Mouse (Mus musculus) spleen, postnatal 10 days (tissue): ENCODE data around the gene Prepl.

Source experiments
- DNase-seq, 2 experiments: peaks; one replicate each; pipeline ENCODE4 v3.0.0; 2021 to 2022; ENCODE audit warnings: low spot score in 2 of 2

The Prepl gene

GRCm38 (mm10) chr17:85090120-85091099 lies at the start of gene Prepl, which contains the start of gene Camkmt:
TSS of gene Prepl (minus strand) at chr17:85090241.
TSS of gene Camkmt (plus strand) at chr17:85090552.
- peak; percentile 91 to 95 for DNase-seq

GRCm38 (mm10) chr17:85138393-85138792 lies 48.4 kb upstream of the Prepl start:
- DNase-seq = no peak

- peak; percentile 22 to 69 for DNase-seq
Observed at GRCm38 (mm10) chr17:85116643-85117042, 26.6 kb upstream of the Prepl start.

- no peak for DNase-seq
Observed at GRCm38 (mm10) chr17:85113441-85113840, 23.4 kb upstream of the Prepl start.

GRCm38 (mm10) chr17:85110640-85111039 lies 20.6 kb upstream of the Prepl start:
- no peak for DNase-seq

- DNase-seq = no peak
Observed at GRCm38 (mm10) chr17:85103310-85103709, 13.3 kb upstream of the Prepl start.

- DNase-seq = no peak
Observed at GRCm38 (mm10) chr17:85101751-85102150, 11.7 kb upstream of the Prepl start.

- DNase-seq = no peak
Observed at GRCm38 (mm10) chr17:85100232-85100631, 10.2 kb upstream of the Prepl start.

GRCm38 (mm10) chr17:85098677-85099323 lies 8.8 kb upstream of the Prepl start:
- peak in 1 of 2 experiments; percentile 42 for DNase-seq

GRCm38 (mm10) chr17:85096396-85096795 lies 6.4 kb upstream of the Prepl start:
- DNase-seq = no peak

GRCm38 (mm10) chr17:85091762-85092161 lies 1.7 kb upstream of the Prepl start:
- DNase-seq = no peak

- DNase-seq = no peak
Observed at GRCm38 (mm10) chr17:85089621-85090020, 420 bp downstream of the Prepl start.

- DNase-seq = no peak
Observed at GRCm38 (mm10) chr17:85089011-85089410, 1.0 kb downstream of the Prepl start.

GRCm38 (mm10) chr17:85088401-85088800 lies 1.6 kb downstream of the Prepl start:
- no peak for DNase-seq

GRCm38 (mm10) chr17:85087591-85087990 lies 2.5 kb downstream of the Prepl start:
- DNase-seq = no peak

- DNase-seq = no peak
Observed at GRCm38 (mm10) chr17:85086501-85086900, 3.5 kb downstream of the Prepl start.

GRCm38 (mm10) chr17:85085335-85085734 lies 4.7 kb downstream of the Prepl start:
- DNase-seq = no peak

- DNase-seq = no peak
Observed at GRCm38 (mm10) chr17:85080781-85081180, 9.3 kb downstream of the Prepl start.

GRCm38 (mm10) chr17:85079276-85079675 lies 10.8 kb downstream of the Prepl start:
- DNase-seq = no peak

GRCm38 (mm10) chr17:85074083-85074482 lies 16.0 kb downstream of the Prepl start:
- DNase-seq = no peak

- no peak for DNase-seq
Observed at GRCm38 (mm10) chr17:85073214-85073613, 16.8 kb downstream of the Prepl start.

- DNase-seq = no peak
Observed at GRCm38 (mm10) chr17:85072383-85072782, 17.7 kb downstream of the Prepl start.
